Mouse (Mus musculus): ENCODE data around the gene Sidt1. TPM values are rescaled to one million over a fixed set of nuclear protein-coding genes. Genes with fewer than 3 reads are reported as not detected.

Gene Sidt1
- polyA plus RNA-seq, 1 experiment from 2014 or later = 9.8 TPM

- H3K4me2 ChIP-seq (replicated peaks; ENCODE audit: low read depth) = no peak overlapping the region
- H3K36me3 ChIP-seq (ENCODE audit: control insufficient read depth, insufficient read depth, low read length) = no peaks in the 10 kb centered on the region
- DNase-seq (ENCODE audit: low spot score) (no peak), ATAC-seq (ENCODE audit: low FRiP score, low TSS enrichment) (no peak)
- no peak overlapping the region for H3K27ac ChIP-seq (replicated peaks)
- no peaks in the 10 kb centered on the region for H3K27me3 ChIP-seq (ENCODE audit: control insufficient read depth, insufficient read depth, low read length)
- no peak for TF ChIP-seq CTCF (IDR thresholded peaks at IDR 0.05; ENCODE audit: low read depth)
- TF ChIP-seq EP300 (optimal IDR thresholded peaks at IDR 0.05) = no peak
- H3K9me3 ChIP-seq (ENCODE audit: control insufficient read depth, low read length) = no peaks in the 10 kb centered on the region
- 85% methylated on average over 2 of the region's 2 CpGs for WGBS
- H3K4me3 ChIP-seq (ENCODE audit: low read depth, low read length) = no peak overlapping the region
- H3K4me1 ChIP-seq (replicated peaks; ENCODE audit: control insufficient read depth, insufficient read depth) = no peaks in the 10 kb centered on the region
- no peak overlapping the region for H3K9ac ChIP-seq (ENCODE audit: low read length)
Measured at GRCm38 (mm10) chr16:44190968-44191367, 142.0 kb downstream of the Sidt1 start.

Other genes starting within 250 kb of the Sidt1 start
- gene Atp6v1a, start 193.5 kb downstream of the Sidt1 start, polyA plus RNA-seq (2015; fragmentation: Nextera tagmentation; extraction: Ambion mirVana) = 44.6 and 47.5 TPM in 2 replicates
- 45.6 and 54.0 TPM in 2 replicates for gene Naa50, start 193.4 kb downstream of the Sidt1 start, polyA plus RNA-seq (2015; fragmentation: Nextera tagmentation; extraction: Ambion mirVana)
- gene Usf3, start 159.9 kb downstream of the Sidt1 start, polyA plus RNA-seq (2015; fragmentation: Nextera tagmentation; extraction: Ambion mirVana) = 1.8 and 2.0 TPM in 2 replicates
- gene Spice1, start 13.9 kb upstream of the Sidt1 start, polyA plus RNA-seq (2015; fragmentation: Nextera tagmentation; extraction: Ambion mirVana) = 7.9 and 8.4 TPM in 2 replicates
- gene Cfap44, start 61.6 kb upstream of the Sidt1 start, polyA plus RNA-seq (2015; fragmentation: Nextera tagmentation; extraction: Ambion mirVana) = 0.05 and 0.13 TPM in 2 replicates
- gene Boc, start 225.7 kb upstream of the Sidt1 start, polyA plus RNA-seq (2015; fragmentation: Nextera tagmentation; extraction: Ambion mirVana) = 5.9 and 6.1 TPM in 2 replicates